Mouse (Mus musculus) inflammation-experienced regulatory T-cells, adult 6 months (primary cell): Measurements from ENCODE around the gene 2010111I01Rik. TPM values are rescaled to one million over a fixed set of nuclear protein-coding genes. Genes with fewer than 3 reads are reported as not detected.

Experiments
- ATAC-seq: one replicate; pipeline ENCODE4 v1.8.0; 2017
- polyA plus RNA-seq, 3 experiments: library from polyadenylated mRNA; unstranded; fragments of 100-300 nt; shearing (Covaris generic); gene quantifications; one replicate each; pipeline ENCODE4 v1.2.1; 2017

2010111I01Rik gene
- polyA plus RNA-seq, 3 experiments from 2014 or later: 191 to 238 (median 213) TPM

DNA sequence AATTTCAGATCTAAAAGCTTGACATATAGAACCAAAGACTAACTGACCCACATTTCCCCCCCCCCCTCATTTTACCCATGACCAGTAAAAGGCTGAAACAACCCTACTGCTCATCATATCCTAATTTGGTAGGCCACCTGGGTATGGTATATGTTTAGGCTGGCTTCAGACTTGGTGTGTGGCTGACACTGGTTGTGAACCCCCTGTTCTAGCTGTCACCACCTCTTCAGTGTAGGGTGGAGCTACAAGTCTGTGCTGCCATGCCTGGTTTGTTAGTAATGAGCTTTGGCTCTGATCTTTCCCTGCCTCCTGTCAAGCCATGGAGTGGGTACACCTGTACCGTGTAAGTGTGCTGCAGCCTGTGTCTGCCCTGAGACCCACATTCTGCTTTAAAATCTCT, 66.6 kb downstream of the 2010111I01Rik start:
- no peak for ATAC-seq

DNA sequence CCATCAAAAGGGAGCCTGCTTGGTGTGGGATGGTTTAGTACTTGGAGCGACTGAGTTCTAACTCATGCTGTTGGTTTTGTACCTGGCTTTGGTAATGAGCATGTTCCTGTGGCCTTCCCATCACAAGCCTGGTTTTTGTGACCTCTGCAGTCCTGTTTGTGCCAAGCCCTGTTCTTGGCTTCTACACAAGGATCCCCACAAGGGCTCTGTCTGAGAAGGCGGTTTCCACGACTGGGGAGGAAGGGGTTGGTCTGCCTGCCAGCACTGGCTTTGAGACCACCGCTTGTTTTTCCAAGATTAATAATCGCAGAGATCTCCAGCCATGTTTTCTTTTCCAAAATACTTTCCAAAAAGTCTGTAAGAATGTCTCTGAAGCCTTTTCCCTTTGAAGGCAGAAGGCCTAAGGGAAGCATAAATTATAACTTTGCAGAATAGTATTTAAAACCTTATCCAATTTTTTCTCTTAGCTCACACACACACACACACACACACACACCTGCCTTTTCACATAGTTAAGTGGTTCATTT, 67.7 kb downstream of the 2010111I01Rik start:
- ATAC-seq: no peak

DNA sequence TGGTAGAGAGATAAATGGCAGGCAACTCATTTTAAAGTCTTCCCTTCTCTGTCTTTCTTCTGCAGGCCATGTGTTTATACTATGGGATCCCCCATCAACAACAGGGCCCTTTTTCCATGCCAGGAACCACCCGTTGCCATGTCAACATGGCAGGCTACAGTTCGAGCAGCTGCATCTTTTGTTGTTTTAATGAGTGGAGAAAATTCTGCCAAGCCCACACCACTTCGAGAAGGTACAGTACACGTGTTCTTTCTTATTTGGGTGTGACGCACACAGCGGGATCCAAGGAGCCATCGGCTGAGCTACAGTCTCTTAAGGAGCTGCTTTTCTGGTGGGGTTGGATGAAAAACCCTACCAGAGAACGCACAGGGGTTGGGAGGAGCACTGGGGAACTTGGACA, 68.3 kb downstream of the 2010111I01Rik start:
- no peak for ATAC-seq

DNA sequence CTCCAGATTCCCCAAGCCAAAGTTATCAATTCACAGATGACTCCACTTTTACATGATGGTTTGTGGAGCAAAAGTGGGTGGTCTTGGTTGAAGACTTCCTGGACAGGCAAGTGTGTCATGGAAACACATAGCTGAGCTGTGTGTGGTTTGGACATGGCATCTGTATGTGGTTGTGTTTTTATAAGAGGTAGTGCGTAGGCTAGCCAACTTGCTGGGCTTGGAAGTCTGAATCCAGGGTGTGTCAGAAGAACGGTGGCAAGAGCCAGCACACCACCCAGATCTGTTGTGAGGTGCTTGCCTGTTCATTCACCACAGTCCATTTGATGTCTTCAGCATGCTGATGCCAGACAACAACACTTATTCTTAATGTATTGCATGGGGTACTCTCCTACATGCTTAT, 68.7 kb downstream of the 2010111I01Rik start:
- ATAC-seq: no peak

DNA sequence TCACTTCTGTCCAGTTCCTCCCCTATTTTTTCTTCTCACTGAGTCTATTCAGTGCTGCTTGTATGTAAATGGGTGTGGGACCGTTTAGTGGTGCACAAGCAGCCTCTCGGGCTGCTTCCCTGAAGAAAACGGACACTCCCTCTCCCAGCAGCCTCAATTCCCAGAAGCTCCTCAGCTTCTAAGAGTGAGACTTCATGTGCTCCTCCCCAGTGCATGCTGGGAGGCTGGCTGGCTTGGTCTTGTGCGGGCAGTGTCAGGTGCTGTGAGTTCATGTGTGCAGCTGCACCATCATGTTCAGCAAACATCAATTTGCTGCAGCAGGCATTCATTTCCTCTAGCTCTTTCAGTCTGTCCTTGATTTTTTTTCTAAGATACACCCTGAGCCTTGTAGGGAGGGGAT, 70.0 kb downstream of the 2010111I01Rik start:
- ATAC-seq: no peak

DNA sequence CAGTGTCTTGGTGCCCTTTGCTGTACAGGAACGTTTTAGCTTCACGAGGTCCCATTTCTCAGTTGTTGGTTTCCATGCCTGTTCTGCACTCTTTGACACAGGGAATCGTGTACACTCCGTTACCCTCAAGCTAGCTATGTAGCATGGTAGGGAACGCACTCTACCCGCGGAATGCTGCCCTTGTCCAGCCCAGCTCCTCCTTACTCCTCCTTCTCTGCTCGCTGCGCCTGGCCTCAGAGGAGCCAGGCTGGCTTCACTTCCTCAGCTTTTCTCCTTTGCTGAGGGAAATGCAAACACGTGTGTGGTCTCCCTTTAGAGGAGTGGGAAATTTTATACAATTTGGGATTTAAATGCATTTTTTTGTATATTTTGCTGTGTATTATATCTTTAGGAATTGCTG, 73.2 kb downstream of the 2010111I01Rik start:
- no peak for ATAC-seq

DNA sequence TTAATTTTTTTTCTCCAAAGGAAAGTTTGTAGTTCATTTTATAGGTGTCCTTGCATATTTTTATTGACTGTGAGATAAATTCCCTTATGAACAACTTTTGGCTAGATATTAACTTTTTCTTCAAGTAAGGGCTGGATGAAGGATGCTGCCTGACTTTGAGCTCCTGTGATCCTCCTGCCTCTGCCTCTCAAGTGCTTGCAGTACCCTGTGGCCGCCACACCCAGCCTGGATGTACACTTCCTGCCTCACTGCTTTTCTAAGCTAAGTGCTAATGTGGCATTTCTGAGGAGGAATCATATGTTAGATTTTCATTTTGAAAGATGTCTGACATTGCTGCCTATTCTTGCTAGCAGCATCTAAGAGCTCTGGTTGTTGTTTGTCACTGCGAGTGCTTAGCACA, 73.7 kb downstream of the 2010111I01Rik start:
- no peak for ATAC-seq

DNA sequence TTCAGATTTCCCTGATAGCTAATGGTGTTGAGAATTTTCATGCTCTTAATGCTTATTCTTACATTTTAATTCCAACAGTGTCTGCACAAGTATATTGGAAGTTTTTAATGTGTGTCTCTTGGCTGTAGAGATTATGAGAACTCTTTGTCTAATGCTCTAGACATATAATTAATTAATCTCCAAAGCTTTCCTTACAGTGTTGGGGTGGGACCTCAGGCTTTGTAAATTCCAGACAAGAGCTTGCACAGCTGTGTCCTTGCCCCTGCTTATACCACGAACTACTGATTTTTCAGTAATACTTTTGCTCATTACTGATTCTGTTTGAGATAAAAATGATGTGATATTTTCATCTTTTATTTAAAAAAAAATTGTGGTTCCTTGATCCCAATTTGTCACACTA, 74.2 kb downstream of the 2010111I01Rik start:
- no peak for ATAC-seq

DNA sequence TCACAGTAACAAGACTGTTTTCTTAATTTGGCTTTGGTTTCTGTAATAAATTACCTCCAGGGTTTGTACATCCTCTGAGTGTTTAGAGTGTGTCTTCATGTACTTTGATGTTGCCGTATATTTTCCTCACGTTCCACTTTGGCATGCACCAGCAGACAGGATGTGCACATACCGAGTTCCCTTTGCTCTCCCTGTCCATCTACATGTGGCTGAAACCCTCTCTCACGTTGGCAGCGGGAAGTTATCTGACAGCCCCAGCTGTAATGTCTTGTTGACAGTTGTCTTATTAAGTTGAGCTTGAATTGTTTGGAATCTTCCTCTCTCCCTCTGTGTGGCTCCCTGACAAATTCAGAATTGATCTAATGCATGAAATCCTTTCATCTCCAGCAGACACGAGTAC, 74.6 kb downstream of the 2010111I01Rik start:
- ATAC-seq: no peak

DNA sequence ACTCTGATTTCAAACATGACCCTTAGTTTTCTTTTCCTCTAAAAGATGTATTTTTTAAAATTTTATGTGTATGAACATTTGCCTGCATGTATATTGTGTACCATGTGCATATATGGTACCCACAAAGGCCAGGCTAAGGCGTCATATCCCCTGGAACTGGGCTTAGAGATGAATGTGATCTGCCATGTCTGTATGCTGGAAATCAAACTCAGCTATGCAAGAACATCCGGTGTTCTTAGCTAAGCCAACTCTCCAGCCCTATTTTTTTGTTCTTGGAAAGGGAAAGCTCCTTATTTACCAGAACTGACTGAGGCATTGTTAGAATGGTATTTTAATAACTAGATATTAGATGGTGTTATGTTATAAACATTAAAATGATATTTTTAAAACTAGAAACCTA, 75.2 kb downstream of the 2010111I01Rik start:
- no peak for ATAC-seq

DNA sequence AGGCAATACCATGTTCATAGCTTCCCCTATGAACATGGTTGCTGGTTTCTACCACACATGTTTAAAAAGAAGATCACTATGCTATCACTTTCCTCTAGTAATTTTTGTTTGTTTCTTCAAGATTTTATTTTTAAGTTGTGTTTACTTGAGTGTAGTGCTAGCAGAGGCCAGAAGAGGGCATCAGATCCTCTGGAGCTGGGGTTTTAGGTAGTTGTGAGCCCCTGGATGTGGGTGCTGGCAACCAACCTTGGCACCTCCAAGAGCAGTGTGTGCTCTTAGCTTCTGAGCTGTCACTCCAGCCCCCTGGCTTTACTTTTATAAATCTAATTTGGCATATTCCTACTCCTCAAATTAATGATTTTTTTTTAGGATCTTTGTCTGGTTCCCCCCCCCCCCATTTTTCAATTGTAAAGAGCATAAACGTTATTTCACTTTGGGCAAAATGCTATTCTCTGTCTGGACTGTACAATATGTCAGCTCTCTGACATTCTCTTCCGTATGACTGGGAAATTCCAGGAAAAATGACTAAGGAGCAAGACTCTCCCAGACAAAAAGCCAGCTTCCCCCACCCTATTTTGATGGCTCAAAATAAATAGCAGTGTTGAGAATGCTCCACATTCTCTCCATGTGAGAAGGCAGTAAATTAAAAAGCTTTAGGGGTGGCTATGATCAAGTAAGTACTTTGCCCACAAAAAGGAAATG, 81.0 kb downstream of the 2010111I01Rik start:
- ATAC-seq: no peak

DNA sequence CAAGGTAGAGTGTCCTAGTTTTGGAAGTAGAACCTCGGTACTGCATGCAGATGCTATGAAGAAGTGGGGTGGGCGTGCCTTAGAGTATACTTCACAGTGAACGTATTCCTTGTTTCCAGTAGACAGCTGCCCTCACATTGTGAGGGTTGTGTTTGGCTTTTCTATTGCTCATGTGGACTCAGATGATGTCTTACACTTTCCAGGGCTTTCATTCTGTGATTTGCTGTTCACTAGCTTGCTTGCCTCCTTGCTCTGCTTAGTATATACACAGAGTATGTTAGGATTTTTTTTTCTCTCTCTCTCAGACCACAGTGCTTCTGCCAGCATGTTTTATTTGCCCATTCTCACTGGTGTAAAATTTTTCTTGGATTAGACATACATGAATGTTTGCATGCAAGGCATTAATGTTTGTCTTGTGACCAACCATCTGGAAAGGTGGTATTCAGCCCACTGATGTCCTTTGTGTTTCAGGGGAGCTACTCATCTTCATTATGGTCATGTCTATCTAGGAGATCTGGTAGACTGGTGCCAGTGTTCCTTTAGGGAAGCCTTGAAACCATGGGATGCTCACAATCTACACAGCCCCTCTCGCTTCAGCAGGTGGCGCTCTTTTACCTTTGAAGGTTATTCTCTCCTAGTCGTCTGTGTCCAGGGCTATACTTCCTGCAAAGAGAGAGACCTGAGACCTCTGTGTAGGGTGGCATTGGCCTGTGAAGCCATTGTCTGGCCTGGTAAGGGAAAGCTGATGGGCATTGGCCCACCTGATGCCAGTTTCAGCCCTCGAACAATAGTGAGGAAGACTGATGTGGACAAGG, 81.7 kb downstream of the 2010111I01Rik start:
- ATAC-seq: peak; percentile 64

DNA sequence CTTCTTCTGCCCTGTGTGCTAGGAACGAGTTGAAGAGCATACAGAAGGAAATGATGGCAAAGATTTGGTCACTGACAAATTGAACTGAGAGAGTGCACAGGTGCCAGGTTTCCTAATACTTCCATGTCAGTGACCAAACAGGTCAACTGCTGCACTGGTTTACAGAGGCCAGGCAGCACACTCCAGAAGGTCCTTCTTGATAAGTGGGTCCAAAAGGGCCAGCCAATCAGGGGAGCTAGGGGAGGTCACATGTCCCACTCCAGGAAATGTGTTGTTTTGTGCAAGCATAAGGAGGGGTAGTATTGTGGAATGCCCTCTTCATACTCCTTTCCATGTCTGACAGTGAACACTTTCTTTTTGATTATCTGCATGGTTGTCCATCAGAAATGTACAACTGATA, 99.0 kb downstream of the 2010111I01Rik start:
- ATAC-seq: no peak

DNA sequence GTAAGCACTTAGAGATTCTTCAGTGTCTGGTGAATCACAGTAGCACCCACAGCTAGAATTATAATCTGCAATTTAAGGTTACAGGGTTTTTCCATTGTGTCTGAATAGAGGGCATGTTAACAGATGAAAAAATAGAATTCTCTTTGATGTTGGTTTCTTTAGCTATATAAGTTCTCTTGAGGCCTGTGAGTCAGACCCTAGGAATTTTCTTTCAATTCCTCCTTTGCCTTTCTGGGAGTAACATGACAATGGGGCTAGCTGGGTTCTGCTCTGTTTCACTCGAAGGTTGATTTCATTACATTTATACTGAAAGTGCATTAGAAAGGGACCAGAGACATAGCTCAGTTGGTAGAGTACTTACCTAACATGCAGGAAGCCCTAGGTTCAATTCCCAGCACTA, 101.9 kb downstream of the 2010111I01Rik start:
- no peak for ATAC-seq

DNA sequence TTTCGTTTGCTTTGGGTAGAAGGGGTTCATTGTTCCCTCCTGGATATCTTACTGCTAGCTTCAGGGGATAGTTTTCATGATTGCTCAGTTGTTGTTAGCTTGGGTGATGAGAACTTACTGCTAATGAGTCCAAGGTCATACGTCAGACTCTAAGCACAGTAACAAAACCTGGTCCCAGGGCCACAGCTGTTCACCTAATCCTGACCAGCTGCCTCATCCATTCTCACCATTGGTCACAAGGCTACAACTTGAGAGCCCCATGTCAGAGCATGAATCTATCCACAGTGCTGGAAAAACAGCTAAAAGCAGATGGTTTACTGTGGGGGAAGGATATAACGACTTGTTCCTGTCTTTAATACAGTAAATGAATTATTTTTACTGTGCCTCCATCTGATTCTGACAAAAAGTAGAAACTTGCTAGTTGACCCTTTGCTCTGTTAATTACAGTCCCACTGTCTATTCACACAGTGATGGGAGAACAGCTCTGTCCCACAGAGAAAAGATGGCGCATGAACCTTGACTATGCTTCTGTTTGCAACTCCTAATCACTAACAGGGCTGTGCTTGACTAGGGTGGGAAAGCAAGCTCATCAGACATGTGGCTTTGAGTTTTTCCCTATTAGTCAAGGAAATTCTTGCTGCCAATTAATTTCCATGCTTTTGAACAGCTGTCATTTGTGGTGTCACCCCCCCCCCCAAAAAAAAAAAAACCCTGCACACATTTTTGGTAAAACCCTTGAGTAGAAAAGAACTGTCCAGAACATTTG, 103.9 kb downstream of the 2010111I01Rik start:
- ATAC-seq: no peak

DNA sequence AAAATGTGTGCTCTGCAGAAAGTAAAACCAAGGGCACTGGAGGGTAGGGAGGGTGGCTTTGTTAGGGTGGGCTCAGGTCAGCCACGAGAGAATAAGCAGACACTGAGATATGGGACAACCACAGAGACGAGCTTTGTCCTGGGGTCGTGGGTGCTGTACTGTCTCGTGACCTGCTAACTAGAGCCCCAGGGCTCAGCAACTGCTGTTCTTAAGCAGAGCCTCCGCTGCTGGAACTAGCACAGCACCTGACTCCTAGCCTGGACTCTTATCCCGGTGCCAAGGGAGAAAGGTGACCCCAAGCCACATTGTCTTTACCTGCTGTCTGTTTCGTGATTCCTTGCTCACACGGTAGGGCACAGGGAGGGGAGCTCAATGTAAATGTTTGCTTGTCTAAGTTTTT, 107.2 kb downstream of the 2010111I01Rik start:
- ATAC-seq: no peak

DNA sequence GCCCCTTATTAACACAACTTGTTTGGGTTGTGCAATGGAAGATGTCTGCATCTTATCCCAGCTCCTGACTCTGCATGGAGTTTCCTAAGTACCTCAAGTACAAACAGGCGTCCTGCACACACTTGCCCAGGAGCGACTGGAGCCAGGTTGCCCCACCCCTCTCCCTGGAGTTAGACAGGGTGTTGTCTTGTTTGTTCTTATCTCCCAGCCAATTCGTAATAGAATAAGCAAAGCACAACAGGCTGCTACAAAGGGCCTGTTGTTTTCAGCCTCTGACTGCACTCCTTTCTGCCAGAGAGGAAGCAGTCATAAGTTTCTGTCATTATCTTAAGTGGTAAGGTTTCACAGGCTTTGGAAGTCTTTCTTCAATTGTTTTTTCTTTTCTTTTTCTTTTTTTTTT, 107.7 kb downstream of the 2010111I01Rik start:
- no peak for ATAC-seq

DNA sequence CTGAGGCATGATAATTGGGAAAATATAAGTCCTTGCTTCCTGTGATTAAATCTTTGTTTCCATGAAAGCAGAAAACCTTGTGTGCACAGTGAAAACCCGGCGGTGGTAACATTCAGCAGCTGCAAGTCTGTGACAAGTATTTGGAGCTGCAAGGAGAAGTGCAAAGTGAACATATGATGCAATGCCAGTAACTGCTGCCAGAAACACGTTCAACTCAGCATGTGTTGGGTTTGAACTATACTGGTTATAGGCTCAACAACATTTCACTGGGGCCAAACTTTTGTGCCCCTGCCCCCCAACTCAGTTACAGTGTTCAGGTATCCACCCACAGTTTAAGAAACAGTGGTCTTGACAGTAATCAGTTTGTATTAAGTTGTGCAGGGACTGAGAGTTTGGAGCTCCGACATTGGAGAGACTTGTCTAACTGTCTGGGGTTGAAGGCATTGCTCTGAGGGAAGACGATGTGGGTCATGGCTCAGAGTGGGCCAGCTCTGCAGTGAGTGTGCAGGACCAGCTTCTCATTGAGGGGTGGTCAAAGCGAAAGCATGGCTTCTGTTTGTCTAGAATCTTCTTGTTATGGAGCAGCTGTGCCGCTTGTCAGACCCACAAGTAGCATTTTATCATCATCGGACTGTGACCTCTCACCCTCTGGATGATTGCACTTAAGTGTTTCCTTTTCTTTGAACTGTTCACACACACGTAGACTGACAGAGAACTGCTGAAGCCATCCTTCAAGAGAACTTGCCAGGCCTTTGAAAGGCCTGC, 109.4 kb downstream of the 2010111I01Rik start:
- ATAC-seq: no peak

DNA sequence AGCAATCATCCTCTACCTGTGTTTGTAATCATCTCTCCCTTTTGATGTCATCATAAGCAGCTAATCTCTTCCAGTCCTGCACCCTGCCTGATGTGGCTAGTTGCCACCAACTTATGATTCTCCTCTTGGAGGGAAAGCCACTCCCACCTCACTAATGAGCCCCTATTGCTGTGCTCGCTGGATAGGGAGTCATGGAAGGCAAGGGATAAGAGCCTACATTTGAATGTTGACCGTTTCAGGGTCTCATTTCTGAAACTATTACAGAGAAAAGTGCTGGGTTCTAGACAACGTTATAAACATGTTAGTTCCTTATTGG, 109.9 kb downstream of the 2010111I01Rik start:
- ATAC-seq: no peak

DNA sequence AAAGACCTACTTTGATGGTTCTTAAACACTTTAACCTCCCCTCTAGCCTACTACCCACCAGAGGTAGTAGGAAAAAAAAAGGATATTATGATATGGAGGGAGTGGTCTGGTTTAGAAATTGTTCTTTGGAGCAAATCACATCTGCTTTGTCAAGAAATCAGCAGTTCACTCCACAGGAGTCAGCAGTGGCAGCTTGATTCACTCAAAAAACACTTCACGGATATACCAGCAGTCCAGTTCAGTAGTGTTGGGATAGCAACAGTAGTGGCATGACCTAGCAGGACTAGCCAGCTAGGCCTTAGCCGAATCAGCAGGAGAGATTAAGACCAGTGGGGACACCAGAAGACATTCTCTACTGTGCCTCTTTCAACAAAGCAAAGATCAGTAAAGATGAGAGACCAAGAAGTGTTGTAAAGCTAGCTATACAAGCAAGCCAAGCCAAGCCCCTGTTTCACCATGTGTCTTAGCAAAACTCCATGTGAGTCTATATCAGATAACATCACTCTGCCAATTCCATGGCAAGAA, 110.7 kb downstream of the 2010111I01Rik start:
- ATAC-seq: no peak

DNA sequence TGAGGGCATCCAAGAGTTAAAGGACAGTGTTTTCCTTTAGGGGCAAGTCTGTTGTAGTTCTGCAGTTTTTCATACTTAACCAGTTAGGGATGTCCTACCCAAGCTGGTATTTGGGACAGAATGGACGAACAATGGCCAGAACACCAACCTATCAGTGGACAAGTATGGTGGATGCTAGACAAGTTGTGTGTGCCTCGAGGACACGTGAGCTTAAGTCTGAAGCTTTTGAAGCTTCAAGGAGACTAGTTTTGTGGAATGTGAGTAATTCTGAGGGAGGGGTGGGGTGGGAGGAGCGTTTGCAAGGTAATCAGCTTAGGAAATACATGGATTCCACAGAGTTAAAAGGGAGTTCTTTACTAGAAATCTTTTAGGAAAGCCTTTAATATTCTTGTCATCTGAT, 115.5 kb downstream of the 2010111I01Rik start:
- ATAC-seq: no peak

DNA sequence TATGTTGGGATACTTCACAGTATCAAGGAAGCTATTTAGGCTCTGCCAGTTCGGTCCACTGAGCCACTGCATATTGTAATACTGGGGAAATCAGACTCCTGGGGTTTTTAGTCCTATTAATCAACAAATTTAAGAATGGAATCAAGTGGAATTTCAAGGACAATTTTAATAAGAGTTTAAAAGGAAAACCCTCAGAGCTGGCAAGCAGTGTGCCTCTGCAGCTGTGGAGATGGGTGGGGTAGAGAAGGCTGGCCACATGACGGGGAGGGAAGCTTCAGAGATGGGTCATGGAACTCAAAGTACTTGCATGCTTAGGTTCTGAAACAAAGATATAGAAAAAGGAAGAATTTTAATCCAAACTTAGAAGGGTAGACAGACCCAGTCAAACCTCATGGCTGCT, 116.1 kb downstream of the 2010111I01Rik start:
- ATAC-seq: no peak
